Mouse (Mus musculus): ENCODE data around the gene Shprh. TPM values are rescaled to one million over a fixed set of nuclear protein-coding genes. Genes with fewer than 3 reads are reported as not detected.
"Not testable (repeated sequence)": the region's sequence is repeated elsewhere in the genome, so short reads cannot be mapped to it uniquely, and the experiment has no call there.

The Shprh gene
- polyA plus RNA-seq, 1 experiment from 2014 or later, result 10.7 TPM

DNA sequence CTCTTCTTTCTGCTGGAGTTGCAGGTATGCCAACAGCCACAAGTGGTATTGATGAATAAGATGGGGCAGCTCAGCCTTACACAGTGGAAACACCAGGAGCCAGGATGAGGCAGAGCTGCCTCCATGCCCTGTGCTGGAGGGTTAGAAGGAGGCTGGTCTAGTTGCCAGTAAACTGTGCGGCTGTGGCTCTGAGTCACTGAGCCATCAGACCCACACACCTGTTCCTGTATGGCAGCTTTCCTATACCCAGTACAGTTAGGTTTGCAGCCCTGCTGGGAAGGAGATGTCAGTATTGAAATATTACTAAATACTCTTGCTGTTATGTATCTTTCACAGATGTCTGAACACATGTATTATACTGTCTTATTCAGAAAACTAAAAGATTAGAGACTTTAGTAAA is 48.1 kb downstream of the Shprh start:
- ATAC-seq (replicated peaks; ENCODE audit: low FRiP score, low read depth) (no peak), DNase-seq (ENCODE audit: low spot score) (no peak)
- TF ChIP-seq CTCF (IDR thresholded peaks at IDR 0.05; ENCODE audit: low read depth), result no peak
- peaks cover 46% of the 10 kb centered on the region for H3K36me3 ChIP-seq (ENCODE audit: insufficient read depth, low read length)
- no peaks in the 10 kb centered on the region for H3K4me1 ChIP-seq (replicated peaks; ENCODE audit: insufficient read depth, low read length)
- H3K4me3 ChIP-seq (replicated peaks; ENCODE audit: low read depth, low read length), result no peak overlapping the region
- H3K4me2 ChIP-seq (ENCODE audit: low read length), result no peak overlapping the region
- H3K27ac ChIP-seq, result no peak overlapping the region
- no peak overlapping the region for H3K9ac ChIP-seq (ENCODE audit: low read depth, low read length)
- no peaks in the 10 kb centered on the region for H3K27me3 ChIP-seq (ENCODE audit: insufficient read depth, low read length)
- H3K9me3 ChIP-seq (replicated peaks; ENCODE audit: low read length), result no peaks in the 10 kb centered on the region
- 92% methylated on average over 1 of the region's 1 CpGs for WGBS

DNA sequence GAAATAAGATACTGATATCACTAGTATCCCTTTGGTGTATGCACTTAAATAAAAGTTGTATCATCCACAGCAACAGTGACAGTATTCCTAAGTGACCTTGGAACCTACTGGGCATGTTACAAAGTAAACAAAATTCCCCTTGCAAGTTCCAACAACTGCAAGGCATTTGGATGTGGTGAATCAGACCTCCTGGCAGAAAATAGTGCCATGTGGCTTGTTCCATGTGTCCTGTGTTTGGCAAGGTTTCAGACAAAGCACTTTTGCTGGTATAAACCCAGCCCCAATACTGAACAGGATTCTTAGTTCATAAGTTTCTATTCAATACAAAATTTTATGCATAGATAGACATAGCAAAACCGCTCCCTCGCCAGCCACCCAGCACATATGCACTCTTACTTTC is 49.1 kb downstream of the Shprh start:
- no peaks in the 10 kb centered on the region for H3K9me3 ChIP-seq (replicated peaks; ENCODE audit: low read length)
- no peak overlapping the region for H3K27ac ChIP-seq
- TF ChIP-seq CTCF (IDR thresholded peaks at IDR 0.05; ENCODE audit: low read depth), result no peak
- DNase-seq (ENCODE audit: low spot score) (no peak), ATAC-seq (replicated peaks; ENCODE audit: low FRiP score, low read depth) (no peak)
- H3K4me3 ChIP-seq (replicated peaks; ENCODE audit: low read depth, low read length), result no peak overlapping the region
- no peaks in the 10 kb centered on the region for H3K27me3 ChIP-seq (ENCODE audit: insufficient read depth, low read length)
- 100% methylated on average over 2 of the region's 2 CpGs for WGBS
- H3K36me3 ChIP-seq (ENCODE audit: insufficient read depth, low read length), result peaks cover 42% of the 10 kb centered on the region
- H3K4me1 ChIP-seq (replicated peaks; ENCODE audit: insufficient read depth, low read length), result no peaks in the 10 kb centered on the region
- H3K9ac ChIP-seq (ENCODE audit: low read depth, low read length), result no peak overlapping the region
- H3K4me2 ChIP-seq (ENCODE audit: low read length), result no peak overlapping the region

DNA sequence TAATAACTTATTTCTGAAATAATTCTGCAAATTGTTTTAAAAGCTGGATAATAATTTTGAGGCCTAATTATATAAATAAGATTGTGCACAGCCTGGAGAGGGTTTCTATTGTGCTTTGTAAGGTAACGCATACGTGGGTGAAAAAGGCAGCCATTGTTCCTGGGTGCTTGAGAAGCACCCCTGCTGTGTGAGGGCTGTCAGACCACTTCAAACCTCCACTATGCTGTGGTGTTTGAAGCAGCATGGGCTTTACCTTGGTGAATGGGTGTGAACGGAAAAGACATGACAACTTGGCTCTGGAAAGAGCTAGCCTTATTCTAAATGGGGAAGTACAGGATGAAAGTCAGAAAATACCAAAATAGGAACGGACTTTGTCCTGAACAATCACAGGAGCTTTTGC is 50.8 kb downstream of the Shprh start:
- ATAC-seq (replicated peaks; ENCODE audit: low FRiP score, low read depth), result no peak
- Histone ChIP-seq H3K9me3 (replicated peaks; ENCODE audit: low read length) (no peaks in the 10 kb centered on the region), H3K27me3 (ENCODE audit: insufficient read depth, low read length) (no peaks in the 10 kb centered on the region), H3K27ac (no peak overlapping the region), H3K4me2 (ENCODE audit: low read length) (no peak overlapping the region), H3K4me1 (replicated peaks; ENCODE audit: insufficient read depth, low read length) (no peaks in the 10 kb centered on the region), H3K4me3 (replicated peaks; ENCODE audit: low read depth, low read length) (no peak overlapping the region), H3K36me3 (ENCODE audit: insufficient read depth, low read length) (peaks cover 34% of the 10 kb centered on the region; the same call in 1 of the 2 replicates), H3K9ac (ENCODE audit: low read depth, low read length) (no peak overlapping the region)
- WGBS, result 84% methylated on average over 4 of the region's 4 CpGs
- no peak for DNase-seq (ENCODE audit: low spot score)
- no peak for TF ChIP-seq CTCF (IDR thresholded peaks at IDR 0.05; ENCODE audit: low read depth)

DNA sequence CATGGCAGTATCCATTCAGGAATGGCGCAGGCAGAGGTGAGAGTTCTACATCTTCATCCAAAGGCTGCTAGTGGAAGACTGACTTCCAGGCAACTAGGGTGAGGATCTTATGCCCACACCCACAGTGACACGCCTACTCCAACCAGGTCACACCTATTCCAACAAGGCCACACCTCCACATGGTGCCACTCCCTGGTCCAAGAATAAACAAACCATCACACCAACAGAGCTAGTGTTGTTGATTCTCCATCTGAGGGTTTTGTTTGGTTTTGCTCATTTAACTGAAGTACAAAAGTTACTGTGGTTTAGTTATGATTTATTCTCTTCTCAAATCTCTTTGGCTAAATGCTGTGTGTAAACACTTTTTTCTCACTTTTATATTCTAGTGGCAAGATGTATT is 56.7 kb downstream of the Shprh start:
- not testable (repeated sequence) for H3K4me1 ChIP-seq (replicated peaks; ENCODE audit: insufficient read depth, low read length); H3K9me3 ChIP-seq (replicated peaks; ENCODE audit: low read length); H3K4me3 ChIP-seq (replicated peaks; ENCODE audit: low read depth, low read length); H3K27ac ChIP-seq; H3K27me3 ChIP-seq (ENCODE audit: insufficient read depth, low read length); H3K9ac ChIP-seq (ENCODE audit: low read depth, low read length); ATAC-seq (replicated peaks; ENCODE audit: low FRiP score, low read depth); DNase-seq (ENCODE audit: low spot score); H3K4me2 ChIP-seq (ENCODE audit: low read length)
- H3K36me3 ChIP-seq (ENCODE audit: insufficient read depth, low read length), result peaks cover 26% of the 10 kb centered on the region
- WGBS, result 85% methylated on average over 2 of the region's 2 CpGs

DNA sequence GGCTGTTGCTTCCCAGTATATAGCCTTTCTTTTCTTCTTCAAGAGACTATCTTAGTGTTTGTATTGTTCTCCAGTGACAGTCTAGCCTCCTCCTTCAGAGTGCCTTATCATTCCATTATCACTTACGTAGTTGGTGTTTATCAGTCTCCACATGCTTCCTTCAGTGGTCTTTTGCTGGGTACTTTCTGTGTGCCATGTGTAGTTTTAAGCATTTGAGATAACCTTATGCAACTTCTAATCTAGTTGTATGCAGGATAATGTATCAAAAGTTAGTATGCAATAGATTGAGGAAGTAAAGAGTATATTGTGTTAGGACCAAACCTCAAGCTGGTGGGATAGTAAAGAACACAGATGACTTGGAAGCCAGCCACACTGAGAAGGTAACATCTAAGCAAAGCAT is 59.4 kb downstream of the Shprh start:
- WGBS, result 92% methylated on average over 1 of the region's 1 CpGs

DNA sequence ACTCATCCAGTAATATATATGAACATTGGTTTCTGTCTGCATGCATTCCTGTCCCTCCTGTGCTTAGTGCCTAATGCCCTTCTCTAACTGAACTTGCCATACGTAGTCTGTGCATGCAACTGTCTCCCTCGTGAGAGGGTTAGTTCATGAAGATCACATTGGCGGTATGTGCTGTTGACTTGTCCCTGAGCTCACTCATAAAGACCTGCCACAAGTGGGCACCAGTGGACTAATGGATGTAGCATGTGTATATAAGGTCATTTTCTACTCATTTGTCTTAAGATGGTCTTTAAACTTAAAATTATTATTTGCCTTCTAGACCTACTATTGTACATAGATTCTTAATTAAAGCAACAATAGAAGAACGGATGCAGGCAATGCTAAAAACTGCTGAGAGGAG is 62.8 kb downstream of the Shprh start:
- no peaks in the 10 kb centered on the region for H3K4me1 ChIP-seq (replicated peaks; ENCODE audit: insufficient read depth, low read length)
- H3K36me3 ChIP-seq (ENCODE audit: insufficient read depth, low read length), result peaks cover 25% of the 10 kb centered on the region
- no peaks in the 10 kb centered on the region for H3K9me3 ChIP-seq (replicated peaks; ENCODE audit: low read length)
- H3K9ac ChIP-seq (ENCODE audit: low read depth, low read length), result no peak overlapping the region
- peak; percentile 58 for TF ChIP-seq CTCF (IDR thresholded peaks at IDR 0.05; ENCODE audit: low read depth)
- no peak overlapping the region for H3K4me2 ChIP-seq (ENCODE audit: low read length)
- ATAC-seq (replicated peaks; ENCODE audit: low FRiP score, low read depth), result no peak
- peak; percentile 10 for DNase-seq (ENCODE audit: low spot score)
- H3K4me3 ChIP-seq (replicated peaks; ENCODE audit: low read depth, low read length), result no peak overlapping the region
- H3K27me3 ChIP-seq (ENCODE audit: insufficient read depth, low read length), result no peaks in the 10 kb centered on the region
- no peak overlapping the region for H3K27ac ChIP-seq
- WGBS, result 83% methylated on average over 4 of the region's 4 CpGs

More for the DNA sequence above, 59.4 kb downstream of the Shprh start:
- DNase-seq (ENCODE audit: low spot score) (no peak), ATAC-seq (replicated peaks; ENCODE audit: low FRiP score, low read depth) (no peak)
- no peaks in the 10 kb centered on the region for H3K27me3 ChIP-seq (ENCODE audit: insufficient read depth, low read length)
- no peaks in the 10 kb centered on the region for H3K4me1 ChIP-seq (replicated peaks; ENCODE audit: insufficient read depth, low read length)
- peaks cover 31% of the 10 kb centered on the region for H3K36me3 ChIP-seq (ENCODE audit: insufficient read depth, low read length)
- no peak overlapping the region for H3K9ac ChIP-seq (ENCODE audit: low read depth, low read length)
- H3K4me3 ChIP-seq (replicated peaks; ENCODE audit: low read depth, low read length), result no peak overlapping the region
- H3K9me3 ChIP-seq (replicated peaks; ENCODE audit: low read length), result no peaks in the 10 kb centered on the region
- H3K27ac ChIP-seq, result no peak overlapping the region
- TF ChIP-seq CTCF (IDR thresholded peaks at IDR 0.05; ENCODE audit: low read depth), result no peak
- H3K4me2 ChIP-seq (ENCODE audit: low read length), result no peak overlapping the region

DNA sequence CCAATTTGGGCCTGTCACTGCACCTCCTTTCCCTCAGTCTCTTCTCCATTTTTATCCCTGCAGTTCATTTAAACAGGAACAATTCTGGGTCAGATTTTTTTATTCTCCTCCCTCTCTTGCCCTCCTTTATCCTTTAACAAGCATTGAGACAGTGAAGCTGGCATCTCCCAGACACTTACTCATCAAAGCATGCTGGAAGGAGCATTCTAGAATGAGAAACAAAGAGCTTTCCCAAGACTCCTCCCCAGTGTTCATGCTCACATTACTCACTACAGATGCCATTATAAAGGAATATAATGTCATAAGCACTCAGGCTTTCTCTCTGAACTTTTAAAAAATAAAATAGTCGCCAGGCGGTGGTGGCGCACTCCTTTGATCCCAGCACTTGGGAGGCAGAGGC is 77.2 kb downstream of the Shprh start:
- no peaks in the 10 kb centered on the region for H3K9me3 ChIP-seq (replicated peaks; ENCODE audit: low read length)
- no peak for TF ChIP-seq CTCF (IDR thresholded peaks at IDR 0.05; ENCODE audit: low read depth)
- H3K4me2 ChIP-seq (ENCODE audit: low read length), result no peak overlapping the region
- H3K27me3 ChIP-seq (ENCODE audit: insufficient read depth, low read length), result no peaks in the 10 kb centered on the region
- no peaks in the 10 kb centered on the region for H3K36me3 ChIP-seq (ENCODE audit: insufficient read depth, low read length)
- no peak overlapping the region for H3K27ac ChIP-seq
- whole genome bisulfite sequencing, result 88% methylated on average over 3 of the region's 3 CpGs
- no peak overlapping the region for H3K4me3 ChIP-seq (replicated peaks; ENCODE audit: low read depth, low read length)
- no peak overlapping the region for H3K9ac ChIP-seq (ENCODE audit: low read depth, low read length)
- ATAC-seq (replicated peaks; ENCODE audit: low FRiP score, low read depth) (no peak), DNase-seq (ENCODE audit: low spot score) (no peak)
- no peaks in the 10 kb centered on the region for H3K4me1 ChIP-seq (replicated peaks; ENCODE audit: insufficient read depth, low read length)
